Mouse (Mus musculus): ENCODE data around the gene Pcdh9.

- no peak for TF ChIP-seq POLR2A (IDR thresholded peaks at IDR 0.05; ENCODE audit: extremely low read depth, insufficient read depth, low read length)
- no peak for TF ChIP-seq CTCF (IDR thresholded peaks at IDR 0.05; ENCODE audit: low read depth, low read length)
These were observed 4.9 kb downstream of the Pcdh9 start for GRCm38 (mm10) chr14:93885551-93886084.

Measured in liver, adult 2 months (tissue).